Mouse (Mus musculus) thymus, adult 2 months (tissue): ENCODE measurements at regions not wholly inside any gene's neighbourhood (a gene's known extent, or its start where the extent isn't known, plus 50 kb on each side); places are given as distances from the start of the nearest gene placed in this dataset.

Experiments
- DNase-seq: peaks from one replicate; pipeline ENCODE4 v3.0.0; 2021
- H3K27ac ChIP-seq: fragments of 200-500 bp; 2 replicates; pipeline ENCODE4 v1.5.1; 2012; ENCODE audit warnings: low read length, control low read depth; ENCODE audit not compliant: control insufficient read depth, insufficient read depth
- H3K27me3 ChIP-seq: fragments of 200-500 bp; 2 replicates; pipeline ENCODE4 v1.6.1; 2012; ENCODE audit warnings: mild to moderate bottlenecking, low read length, moderate library complexity, mixed read lengths; ENCODE audit not compliant: control insufficient read depth, insufficient read depth
- H3K36me3 ChIP-seq: fragments of 200-500 bp; 2 replicates; pipeline ENCODE4 v1.6.1; 2012; ENCODE audit warnings: mild to moderate bottlenecking, low read length, moderate library complexity; ENCODE audit not compliant: control insufficient read depth, insufficient read depth
- H3K4me1 ChIP-seq: fragments of 200-500 bp; replicated peaks from 2 replicates; pipeline ENCODE4 v1.6.1; 2012; ENCODE audit warnings: low read length; ENCODE audit not compliant: control insufficient read depth, insufficient read depth
- H3K4me3 ChIP-seq: fragments of 200-500 bp; 2 replicates; pipeline ENCODE4 v1.5.1; 2012; ENCODE audit warnings: mild to moderate bottlenecking, low read length, control low read depth, moderate library complexity; ENCODE audit not compliant: control insufficient read depth, insufficient read depth
- CTCF ChIP-seq: fragments of 200-500 bp; IDR thresholded peaks from 2 replicates; pipeline ENCODE4 v1.5.1; 2012; ENCODE audit warnings: mild to moderate bottlenecking, control low read depth, low read length, moderate library complexity, borderline replicate concordance; ENCODE audit not compliant: control insufficient read depth, poor library complexity, insufficient read depth; ENCODE audit errors: extremely low read depth
- POLR2A ChIP-seq: fragments of 200-500 bp; IDR thresholded peaks from 2 replicates; pipeline ENCODE4 v1.6.1; 2012; ENCODE audit warnings: mild to moderate bottlenecking, low read length, control low read depth, moderate library complexity; ENCODE audit not compliant: control insufficient read depth, poor library complexity, insufficient read depth; ENCODE audit errors: extremely low read depth
- WGBS: fragments of 180-500 bp; shearing (Covaris S2); methylation state at CpG from one replicate; pipeline ENCODE4 v1.1.7; 2018; 5-methylcytosine and 5-hydroxymethylcytosine counted together

DNA sequence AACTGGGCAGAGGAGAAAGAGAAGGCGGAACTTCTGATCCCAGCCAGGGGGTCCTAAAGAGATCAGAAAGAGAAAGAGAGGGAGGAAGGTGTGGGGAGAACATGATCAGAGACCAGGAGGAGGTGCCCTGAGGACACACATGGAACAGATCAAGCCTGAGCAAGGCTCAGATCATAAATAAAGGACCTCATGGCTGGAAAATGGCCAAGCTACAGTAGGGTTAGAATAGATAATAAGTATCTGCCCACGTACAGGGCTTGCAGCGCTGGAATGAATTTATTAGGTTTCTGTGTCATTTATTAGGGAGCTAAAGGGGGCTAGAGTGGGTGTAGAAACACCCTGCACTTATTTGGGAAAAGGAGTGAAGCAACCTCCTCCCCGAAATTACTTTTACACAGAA is 385.4 kb downstream of the Trim52 start:
- Histone ChIP-seq H3K36me3 (no peaks in the 10 kb centered on the region), H3K4me1 (no peaks in the 10 kb centered on the region), H3K27ac (no peak overlapping the region), H3K4me3 (no peak overlapping the region), H3K27me3 (no peaks in the 10 kb centered on the region)
- 91% methylated on average over 4 of the region's 4 CpGs for WGBS
- no peak for TF ChIP-seq POLR2A
- no peak for DNase-seq

DNA sequence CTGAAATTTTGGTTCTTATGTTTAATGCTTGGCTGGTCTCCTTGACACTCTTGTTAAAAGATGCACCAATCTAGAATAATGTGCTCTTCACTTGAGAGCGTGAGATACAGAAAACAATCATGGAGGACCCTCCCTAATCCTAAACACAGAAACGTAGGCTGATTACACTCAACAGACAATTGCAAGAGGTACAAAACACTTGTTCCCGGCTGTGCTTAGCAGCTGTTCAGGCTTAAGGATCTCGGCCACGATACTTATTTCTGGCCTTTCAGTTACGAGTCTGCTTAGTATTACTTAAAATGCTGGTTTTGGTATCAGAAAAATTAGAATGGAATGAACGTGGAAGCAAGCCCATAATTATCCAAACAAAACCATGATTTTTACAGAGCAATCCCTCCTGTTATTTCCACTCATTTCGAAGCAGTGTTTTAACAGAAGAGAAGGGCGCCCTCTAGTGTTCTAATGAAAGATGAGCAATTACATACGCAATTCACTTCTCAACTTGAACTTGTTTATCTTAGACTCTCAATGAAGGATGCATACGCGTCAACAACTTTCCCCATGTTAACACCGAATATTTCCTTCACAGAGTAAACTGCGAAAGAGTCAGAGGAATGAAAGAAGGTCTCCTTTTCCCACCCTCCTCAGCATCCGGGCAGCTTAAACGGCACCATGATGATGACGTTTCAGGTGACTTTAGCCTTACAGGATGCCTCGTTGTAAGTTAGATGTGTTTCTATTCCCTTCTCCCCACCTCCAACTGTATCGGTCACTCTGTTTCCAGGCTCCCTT is 394.5 kb downstream of the Trim52 start:
- Histone ChIP-seq H3K4me3 (no peak overlapping the region), H3K36me3 (no peaks in the 10 kb centered on the region), H3K4me1 (no peaks in the 10 kb centered on the region), H3K27ac (no peak overlapping the region), H3K27me3 (no peaks in the 10 kb centered on the region)
- TF ChIP-seq CTCF (no peak), POLR2A (no peak)
- DNase-seq, result no peak
- 52% methylated on average over 19 of the region's 19 CpGs for WGBS

DNA sequence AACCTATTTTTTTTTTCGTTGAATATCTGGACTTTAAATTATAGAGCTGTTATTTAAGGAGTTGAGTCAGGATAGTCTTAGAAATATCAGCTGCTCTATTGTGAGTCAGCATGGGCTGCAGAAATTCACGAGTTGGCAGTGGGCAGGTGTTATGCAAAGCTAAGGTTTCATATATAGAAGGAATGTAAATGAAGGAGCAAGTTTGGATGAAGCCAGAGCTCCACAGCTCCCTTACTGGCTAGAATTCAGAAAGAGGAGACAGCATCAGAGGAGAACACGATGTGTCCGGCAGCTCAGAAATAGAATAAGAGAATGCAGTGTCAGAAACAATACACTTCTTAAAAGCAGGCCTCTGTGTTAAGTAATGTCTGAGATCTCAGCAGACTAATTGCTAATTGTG is 400.9 kb downstream of the Trim52 start:
- Histone ChIP-seq H3K36me3 (no peaks in the 10 kb centered on the region), H3K4me1 (no peaks in the 10 kb centered on the region), H3K27me3 (no peaks in the 10 kb centered on the region), H3K4me3 (no peak overlapping the region), H3K27ac (no peak overlapping the region)
- WGBS, result 74% methylated on average over 4 of the region's 4 CpGs
- TF ChIP-seq CTCF (no peak), POLR2A (no peak)
- DNase-seq, result no peak

DNA sequence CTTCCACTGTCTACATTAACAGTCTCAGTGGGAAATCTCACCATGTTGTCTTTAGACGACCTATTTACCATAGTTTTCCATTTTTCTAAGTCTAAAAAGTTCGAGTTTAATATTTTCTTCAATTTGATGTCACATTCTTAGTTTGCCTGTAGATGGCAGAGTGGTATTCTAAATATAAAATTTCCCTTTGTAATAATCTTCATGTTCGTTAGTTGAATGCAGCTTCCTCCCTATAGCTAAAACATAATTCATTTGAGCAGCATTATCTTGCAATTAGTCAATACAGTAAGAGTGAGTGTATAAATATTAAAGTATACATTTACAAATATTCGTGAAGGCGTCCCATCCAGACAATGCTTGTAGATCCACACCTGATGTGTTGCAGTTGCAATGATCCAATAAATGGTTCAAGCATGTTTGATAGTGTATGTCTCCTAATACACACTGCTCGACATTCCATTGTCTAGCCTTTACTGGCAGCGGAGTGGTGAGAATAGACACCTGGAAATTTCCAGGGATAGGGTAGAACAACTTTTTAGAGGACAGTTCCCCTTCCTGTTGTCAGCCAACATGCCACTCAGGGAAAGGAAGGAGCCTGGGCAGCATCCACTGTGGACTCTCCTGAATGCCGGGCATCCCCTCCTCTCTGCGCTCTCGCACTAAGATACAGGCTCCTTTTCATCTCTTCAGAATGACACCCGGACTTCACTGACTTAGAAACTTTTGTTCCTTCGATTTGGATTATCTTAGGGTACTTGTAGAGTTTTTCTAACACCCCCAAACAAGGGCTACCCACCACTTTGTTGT is 412.8 kb downstream of the Trim52 start:
- Histone ChIP-seq H3K27ac (no peak overlapping the region), H3K27me3 (no peaks in the 10 kb centered on the region), H3K36me3 (no peaks in the 10 kb centered on the region), H3K4me1 (no peaks in the 10 kb centered on the region), H3K4me3 (no peak overlapping the region)
- 82% methylated on average over 12 of the region's 12 CpGs for WGBS
- DNase-seq, result no peak
- TF ChIP-seq CTCF (no peak), POLR2A (no peak)

DNA sequence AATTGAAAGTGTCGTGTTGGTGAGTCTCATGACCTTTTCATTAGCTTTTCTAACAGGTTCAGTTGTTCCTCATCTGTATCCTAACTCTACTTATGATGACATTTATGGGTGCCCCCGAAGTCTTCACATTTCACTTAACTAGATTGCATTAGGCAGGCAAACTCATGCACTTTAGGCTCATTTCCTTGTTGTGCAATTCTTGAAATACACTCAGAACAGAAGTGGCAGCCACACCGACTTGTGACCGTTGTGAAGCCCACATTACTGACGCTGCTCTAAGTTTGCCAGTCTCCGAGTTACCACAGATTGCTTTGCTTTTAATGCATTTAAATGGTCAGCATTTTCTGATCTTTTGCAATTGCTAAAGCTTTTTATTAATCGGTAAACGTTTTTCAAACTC is 414.8 kb downstream of the Trim52 start:
- Histone ChIP-seq H3K4me1 (no peaks in the 10 kb centered on the region), H3K4me3 (no peak overlapping the region), H3K27ac (no peak overlapping the region), H3K36me3 (no peaks in the 10 kb centered on the region), H3K27me3 (no peaks in the 10 kb centered on the region)
- DNase-seq, result no peak
- 79% methylated on average over 8 of the region's 8 CpGs for WGBS
- TF ChIP-seq POLR2A, result no peak
- no peak for TF ChIP-seq CTCF

DNA sequence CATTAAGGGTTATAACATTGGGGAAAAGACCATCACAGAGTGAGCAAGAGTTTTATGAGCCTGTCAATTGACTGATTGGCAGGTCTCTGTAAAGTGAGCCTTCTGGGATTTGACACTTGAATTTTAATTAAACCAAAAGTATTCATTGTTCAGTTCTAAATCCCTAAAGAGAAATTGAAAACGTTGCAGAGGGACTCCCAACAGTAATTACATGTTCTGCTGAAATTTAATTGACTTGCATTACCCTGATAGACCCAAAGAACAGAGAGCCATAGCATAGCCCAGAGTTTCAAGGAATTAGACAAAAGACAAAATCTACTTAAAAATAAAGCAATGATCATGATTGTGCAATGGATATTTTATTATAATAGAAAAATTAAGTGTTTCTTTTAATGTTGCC is 444.2 kb downstream of the Trim52 start:
- no peaks in the 10 kb centered on the region for H3K27me3 ChIP-seq
- TF ChIP-seq POLR2A (no peak), CTCF (no peak)
- no peak for DNase-seq
- H3K36me3 ChIP-seq, result no peaks in the 10 kb centered on the region
- no peak overlapping the region for H3K27ac ChIP-seq
- WGBS, result 38% methylated on average over 1 of the region's 1 CpGs
- H3K4me1 ChIP-seq, result no peaks in the 10 kb centered on the region
- no peak overlapping the region for H3K4me3 ChIP-seq

DNA sequence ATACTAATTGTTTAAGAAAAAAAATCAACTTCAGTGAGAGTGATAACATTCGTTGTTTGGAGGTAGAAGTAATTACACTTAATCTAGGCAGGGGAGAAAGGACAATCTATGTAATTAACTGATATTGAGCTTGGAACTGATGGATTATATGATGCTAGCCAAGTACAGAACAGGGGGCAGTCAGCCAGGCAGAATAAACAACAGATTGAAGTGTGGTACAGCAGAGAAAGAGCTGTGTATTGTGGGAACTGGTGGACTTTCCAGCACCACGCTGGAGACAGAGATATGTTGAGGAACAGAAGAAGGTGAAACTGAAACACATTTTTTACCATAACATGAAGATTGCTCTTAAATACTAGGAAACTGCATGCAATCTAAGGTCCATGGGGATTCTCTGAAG is 473.3 kb downstream of the Trim52 start:
- Histone ChIP-seq H3K4me3 (no peak overlapping the region), H3K4me1 (no peaks in the 10 kb centered on the region), H3K36me3 (no peaks in the 10 kb centered on the region), H3K27me3 (no peaks in the 10 kb centered on the region), H3K27ac (no peak overlapping the region)
- TF ChIP-seq CTCF (no peak), POLR2A (no peak)
- 88% methylated on average over 2 of the region's 2 CpGs for WGBS
- DNase-seq, result no peak
